Mouse (Mus musculus) G1E (cell line): Measurements from ENCODE around the gene Scnn1a.

Experiments
- CTCF ChIP-seq: IDR thresholded peaks from 2 replicates; pipeline ENCODE4 v1.5.1; 2012; ENCODE audit warnings: low read depth, low read length, inconsistent platforms, mixed read lengths
- GATA1 ChIP-seq: IDR thresholded peaks from 2 replicates; pipeline ENCODE4 v1.6.1; 2012; ENCODE audit warnings: borderline replicate concordance, low read length, inconsistent platforms, mixed read lengths
- GATA2 ChIP-seq: IDR thresholded peaks from 2 replicates; pipeline ENCODE4 v1.6.1; 2012; ENCODE audit warnings: low read depth, low read length, inconsistent platforms, borderline replicate concordance
- TAL1 ChIP-seq: conservative IDR thresholded peaks from 2 replicates; pipeline ENCODE4 v1.6.1; 2012; ENCODE audit warnings: low read depth, low read length, inconsistent platforms, mixed read lengths

- TF ChIP-seq CTCF (no peak), GATA1 (no peak), TAL1 (no peak), GATA2 (no peak)
Measured at GRCm38 (mm10) chr6:125377042-125377441, 56.6 kb downstream of the Scnn1a start.
